Mouse (Mus musculus): ENCODE measurements around the gene Dgkz.

Gene Dgkz

GRCm38 (mm10) chr2:91975581-91976541 lies at the start of gene Dgkz:
TSS of gene Dgkz (minus strand) at chr2:91975864.
- no peak for DNase-seq

- no peak for DNase-seq
Observed at GRCm38 (mm10) chr2:92025202-92025601, 49.5 kb upstream of the Dgkz start.

GRCm38 (mm10) chr2:92024274-92024672 lies 48.6 kb upstream of the Dgkz start, which contains the start of gene Creb3l1:
TSS of gene Creb3l1 (minus strand) at chr2:92024502.
- peak in 1 of 2 experiments; percentile 56 for DNase-seq

GRCm38 (mm10) chr2:92023362-92024273 lies 48.0 kb upstream of the Dgkz start:
- DNase-seq = peak in 1 of 2 experiments; percentile 36

GRCm38 (mm10) chr2:92020676-92021265 lies 45.1 kb upstream of the Dgkz start:
- no peak for DNase-seq

GRCm38 (mm10) chr2:92017440-92017839 lies 41.8 kb upstream of the Dgkz start:
- DNase-seq = no peak

- peak in 1 of 2 experiments; percentile 20 for DNase-seq
Observed at GRCm38 (mm10) chr2:92016981-92017380, 41.3 kb upstream of the Dgkz start.

GRCm38 (mm10) chr2:92014891-92015290 lies 39.2 kb upstream of the Dgkz start:
- DNase-seq = no peak

- DNase-seq = no peak
Observed at GRCm38 (mm10) chr2:92014248-92014647, 38.6 kb upstream of the Dgkz start.

- no peak for DNase-seq
Observed at GRCm38 (mm10) chr2:92012768-92013445, 37.2 kb upstream of the Dgkz start.

GRCm38 (mm10) chr2:92011424-92012353 lies 36.0 kb upstream of the Dgkz start:
- no peak for DNase-seq

GRCm38 (mm10) chr2:92008623-92009404 lies 33.1 kb upstream of the Dgkz start:
- DNase-seq = peak in 1 of 2 experiments; percentile 7

GRCm38 (mm10) chr2:92007933-92008622 lies 32.4 kb upstream of the Dgkz start:
- peak; percentile 88 to 92 for DNase-seq

- no peak for DNase-seq
Observed at GRCm38 (mm10) chr2:92006983-92007921, 31.6 kb upstream of the Dgkz start.

- DNase-seq = no peak
Observed at GRCm38 (mm10) chr2:92006491-92006890, 30.8 kb upstream of the Dgkz start.

GRCm38 (mm10) chr2:92004617-92005016 lies 29.0 kb upstream of the Dgkz start:
- DNase-seq = no peak

GRCm38 (mm10) chr2:91997905-91998608 lies 22.4 kb upstream of the Dgkz start:
- DNase-seq = no peak

GRCm38 (mm10) chr2:91996006-91996405 lies 20.3 kb upstream of the Dgkz start:
- DNase-seq = no peak

All from spleen, adult 18-20 months (tissue).